ENCODE assay signal across 14 mouse cellular contexts in the genomic region with DNA sequence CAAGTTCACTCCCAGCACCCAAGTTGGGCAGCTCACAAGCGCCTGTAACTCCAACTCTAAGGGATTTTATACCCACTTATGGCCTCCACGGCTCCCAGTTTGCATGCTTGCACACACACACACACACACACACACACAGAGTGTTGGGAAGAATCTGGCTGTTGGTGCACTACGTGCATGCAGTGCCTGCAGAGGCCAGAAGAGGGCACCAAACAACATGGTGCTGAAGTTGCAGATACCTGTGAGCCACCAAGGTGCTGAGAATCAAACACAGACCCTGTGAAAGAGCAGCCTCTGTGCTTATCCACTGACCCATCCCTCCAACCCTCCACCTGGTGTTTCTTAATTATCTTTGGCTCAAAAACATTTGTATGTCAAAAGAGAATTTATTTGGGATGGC. TPM values are rescaled to one million over a fixed set of nuclear protein-coding genes. Genes with fewer than 3 reads are reported as not detected.
DNase-seq lines count a peak whose midpoint lies in the region; ATAC-seq and TF ChIP-seq lines count a peak whose summit lies in the region.
"Had no signal": no experiment of that assay in that cellular context is flagged by ENCODE, and none has a peak within 500 bp of the region (broad histone marks: within the 10 kb centered on the region; RNA-seq: fewer than 3 reads in every experiment).

No protein-coding gene starts in this region.

- TF ChIP-seq CTCF in heart, postnatal 0 days (IDR thresholded peaks at IDR 0.05; ENCODE audit: low read depth), result peak; percentile 7; the same call in 1 of the 2 replicates
- peak; percentile 56 for TF ChIP-seq CTCF in G1E (IDR thresholded peaks at IDR 0.05; ENCODE audit: low read depth, low read length)
- TF ChIP-seq CTCF in small intestine, adult 2 months (IDR thresholded peaks at IDR 0.05; ENCODE audit: extremely low read depth, insufficient read length, insufficient replicate concordance, low read depth, low read length), result peak; percentile 30; the same call in 1 of the 2 replicates

- H3K36me3 ChIP-seq in heart, postnatal 0 days (replicated peaks; ENCODE audit: control insufficient read depth, insufficient read depth, low read length), result no peaks in the 10 kb centered on the region
- peaks cover 4% of the 10 kb centered on the region; the same call in 1 of the 2 replicates for H3K36me3 ChIP-seq in heart, embryonic 12.5 days
- no peaks in the 10 kb centered on the region for H3K36me3 ChIP-seq in midbrain, embryonic 10.5 days
- no peaks in the 10 kb centered on the region for H3K36me3 ChIP-seq in midbrain, embryonic 15.5 days (replicated peaks)
- no peaks in the 10 kb centered on the region for H3K36me3 ChIP-seq in G1E (replicated peaks)
- H3K36me3 ChIP-seq in small intestine, adult 2 months (ENCODE audit: control insufficient read depth, insufficient read depth, low read length), result no peaks in the 10 kb centered on the region
- H3K36me3 ChIP-seq: limb, embryonic 13.5 days had no signal

- no peak overlapping the region for H3K27ac ChIP-seq in heart, postnatal 0 days (ENCODE audit: low read depth)
- no peak overlapping the region for H3K27ac ChIP-seq in heart, embryonic 12.5 days (ENCODE audit: poor library complexity, severe bottlenecking)
- no peak overlapping the region for H3K27ac ChIP-seq in midbrain, embryonic 10.5 days (replicated peaks)
- no peak overlapping the region for H3K27ac ChIP-seq in midbrain, embryonic 15.5 days
- H3K27ac ChIP-seq in small intestine, adult 2 months (ENCODE audit: insufficient read depth, low read depth, low read length), result no peak overlapping the region
- H3K27ac ChIP-seq: forebrain, embryonic 13.5 days; limb, embryonic 13.5 days had no signal

- DNase-seq in heart, postnatal 0 days (ENCODE audit: low spot score), result no peak
- peak; percentile 15 for DNase-seq in midbrain, embryonic 10.5 days (ENCODE audit: low spot score)
- no peak for DNase-seq in G1E (ENCODE audit: low spot score)
- DNase-seq in frontal cortex, postnatal 36 days (ENCODE audit: low spot score in 2 of 2), result no peak
- DNase-seq in embryo, embryonic 10.5 days (ENCODE audit: low spot score), result no peak
- DNase-seq: adrenal gland, adult 2 months; heart, postnatal 36 days; kidney, adult 9 months; retina, postnatal 1 day had no signal

- H3K9me3 ChIP-seq in heart, postnatal 0 days (replicated peaks; ENCODE audit: control insufficient read depth, low read length), result no peaks in the 10 kb centered on the region
- peaks cover 12% of the 10 kb centered on the region for H3K9me3 ChIP-seq in heart, embryonic 12.5 days (replicated peaks)
- no peaks in the 10 kb centered on the region; the same call in 1 of the 2 replicates for H3K9me3 ChIP-seq in midbrain, embryonic 10.5 days (replicated peaks)
- H3K9me3 ChIP-seq in midbrain, embryonic 15.5 days, result no peaks in the 10 kb centered on the region
- peaks cover 2% of the 10 kb centered on the region for H3K9me3 ChIP-seq in G1E (replicated peaks)

- H3K4me2 ChIP-seq in heart, postnatal 0 days (ENCODE audit: low read depth, low read length), result no peak overlapping the region
- H3K4me2 ChIP-seq in heart, embryonic 12.5 days, result no peak overlapping the region
- H3K4me2 ChIP-seq in midbrain, embryonic 15.5 days, result no peak overlapping the region
- H3K4me2 ChIP-seq: forebrain, embryonic 13.5 days; limb, embryonic 13.5 days had no signal

- WGBS in heart, postnatal 0 days, result 82% methylated on average over 3 of the region's 3 CpGs
- 78% methylated on average over 3 of the region's 3 CpGs for WGBS in heart, embryonic 12.5 days
- WGBS in midbrain, embryonic 10.5 days, result 86% methylated on average over 3 of the region's 3 CpGs
- WGBS in midbrain, embryonic 15.5 days, result 79% methylated on average over 3 of the region's 3 CpGs
- 88% methylated on average over 3 of the region's 3 CpGs for WGBS in small intestine, adult 2 months

- no peak overlapping the region for H3K4me3 ChIP-seq in heart, postnatal 0 days (ENCODE audit: low read depth, low read length)
- no peak overlapping the region for H3K4me3 ChIP-seq in heart, embryonic 12.5 days
- no peak overlapping the region for H3K4me3 ChIP-seq in midbrain, embryonic 10.5 days
- no peak overlapping the region for H3K4me3 ChIP-seq in midbrain, embryonic 15.5 days
- H3K4me3 ChIP-seq in G1E (ENCODE audit: low read depth, low read length), result no peak overlapping the region
- H3K4me3 ChIP-seq in small intestine, adult 2 months (ENCODE audit: low read depth, low read length), result no peak overlapping the region
- H3K4me3 ChIP-seq: forebrain, embryonic 13.5 days; limb, embryonic 13.5 days had no signal

- H3K9ac ChIP-seq in heart, postnatal 0 days (replicated peaks; ENCODE audit: low read depth, low read length), result no peak overlapping the region
- H3K9ac ChIP-seq in heart, embryonic 12.5 days, result no peak overlapping the region
- no peak overlapping the region for H3K9ac ChIP-seq in midbrain, embryonic 15.5 days
- H3K9ac ChIP-seq: forebrain, embryonic 13.5 days; limb, embryonic 13.5 days had no signal

- no peak for TF ChIP-seq EP300 in heart, postnatal 0 days (IDR thresholded peaks at IDR 0.05; ENCODE audit: low read depth)

- no peaks in the 10 kb centered on the region for H3K27me3 ChIP-seq in heart, postnatal 0 days (ENCODE audit: control insufficient read depth, insufficient read depth, low read length)
- no peaks in the 10 kb centered on the region for H3K27me3 ChIP-seq in heart, embryonic 12.5 days (replicated peaks)
- no peaks in the 10 kb centered on the region for H3K27me3 ChIP-seq in midbrain, embryonic 10.5 days (ENCODE audit: low read depth, poor library complexity, severe bottlenecking)
- no peaks in the 10 kb centered on the region for H3K27me3 ChIP-seq in midbrain, embryonic 15.5 days (replicated peaks)
- H3K27me3 ChIP-seq in G1E (ENCODE audit: insufficient read depth, low read length), result peaks cover 14% of the 10 kb centered on the region
- H3K27me3 ChIP-seq in small intestine, adult 2 months (ENCODE audit: control insufficient read depth, insufficient read depth, low read length), result no peaks in the 10 kb centered on the region
- H3K27me3 ChIP-seq: forebrain, embryonic 13.5 days; limb, embryonic 13.5 days had no signal

- H3K4me1 ChIP-seq in heart, postnatal 0 days (ENCODE audit: control insufficient read depth, insufficient read depth), result no peaks in the 10 kb centered on the region
- 0 out of 2 replicates have a peak, but pooled peaks cover 5% of the 10 kb centered on the region for H3K4me1 ChIP-seq in heart, embryonic 12.5 days (replicated peaks)
- no peaks in the 10 kb centered on the region for H3K4me1 ChIP-seq in midbrain, embryonic 10.5 days
- H3K4me1 ChIP-seq in midbrain, embryonic 15.5 days, result no peaks in the 10 kb centered on the region
- H3K4me1 ChIP-seq in G1E (ENCODE audit: insufficient read depth, low read depth, low read length), result no peaks in the 10 kb centered on the region
- H3K4me1 ChIP-seq in small intestine, adult 2 months (ENCODE audit: control insufficient read depth, insufficient read depth, insufficient read length, low read length), result no peaks in the 10 kb centered on the region
- H3K4me1 ChIP-seq: forebrain, embryonic 13.5 days had no signal

- TF ChIP-seq POLR2A in small intestine, adult 2 months (IDR thresholded peaks at IDR 0.05; ENCODE audit: low read depth, low read length), result no peak

- no peak for ATAC-seq in heart, postnatal 0 days (ENCODE audit: insufficient read depth, low read depth)
- ATAC-seq in heart, embryonic 12.5 days (ENCODE audit: insufficient number of reproducible peaks, low FRiP score), result no peak
- ATAC-seq in midbrain, embryonic 15.5 days (replicated peaks), result no peak
- no peak for ATAC-seq in G1E (ENCODE audit: extremely low read depth, insufficient number of reproducible peaks, low FRiP score, poor library complexity, severe bottlenecking)
- ATAC-seq: forebrain, embryonic 13.5 days had no signal

RNA-seq across cellular contexts. Expression of a gene that starts 39.3 kb away (rescaled TPM):
- 5.8 and 11.4 TPM in 2 replicates for total RNA-seq in heart, postnatal 0 days (2014; rRNA removed; ENCODE audit: low replicate concordance)
- 2.7 TPM in 2 replicates for polyA plus RNA-seq in heart, postnatal 0 days (2015; fragmentation: Nextera tagmentation; extraction: Ambion mirVana)
- polyA plus RNA-seq in heart, embryonic 12.5 days (2016; fragmentation: Nextera tagmentation; extraction: Ambion mirVana), result 3.9 and 4.3 TPM in 2 replicates
- polyA plus RNA-seq in midbrain, embryonic 10.5 days (2016; fragmentation: Nextera tagmentation; extraction: Ambion mirVana), result 6.4 and 7.0 TPM in 2 replicates
- polyA plus RNA-seq in midbrain, embryonic 15.5 days (2015; fragmentation: Nextera tagmentation; extraction: Ambion mirVana), result 3.2 and 3.7 TPM in 2 replicates
- total RNA-seq in G1E (2014; fragmentation: Nextera tagmentation) (10.2 and 10.9 TPM in 2 replicates), G1E (2017) (5.5 and 5.7 TPM in 2 replicates)
- 0.91 and 1.2 TPM in 2 replicates for polyA plus RNA-seq in G1E (2012)
- polyA plus RNA-seq in small intestine, adult 2 months (2012; rRNA removed), result 0.37 and 0.80 TPM in 2 replicates
